Mouse (Mus musculus) large intestine, adult 2 months (tissue): ENCODE data around the gene Cdh12. TPM values are rescaled to one million over a fixed set of nuclear protein-coding genes. Genes with fewer than 3 reads are reported as not detected.

Experiments used
- polyA plus RNA-seq: library from polyadenylated mRNA; depleted of rRNA; stranded (reverse); fragments of >200 nt; gene quantifications from 2 replicates; pipeline ENCODE4 v1.2.3, GENCODE M21; 2012; rRNA removed

Cdh12 gene
- polyA plus RNA-seq, 1 experiment, result not detected

Other genes starting within 250 kb of the Cdh12 start
- gene Acot10, start 217.5 kb downstream of the Cdh12 start, polyA plus RNA-seq, result not detected in 2 replicates